Mouse (Mus musculus) hindbrain, embryonic 15.5 days (tissue): Measurements from ENCODE around the gene Cp. TPM values are rescaled to one million over a fixed set of nuclear protein-coding genes. Genes with fewer than 3 reads are reported as not detected.
"Not testable (repeated sequence)": the region's sequence is repeated elsewhere in the genome, so short reads cannot be mapped to it uniquely, and the experiment has no call there.

Source experiments
- ATAC-seq: fragments of 200-750 bp; cut with Nextera tagmentation; 2 replicates; pipeline ENCODE4 v1.8.0; 2017; ENCODE audit warnings: low read depth, moderate number of reproducible peaks, moderate TSS enrichment; ENCODE audit not compliant: low FRiP score
- H3K27ac ChIP-seq: fragments of 300-500 bp; sonication (generic); replicated peaks from 2 replicates; pipeline ENCODE4 v1.5.1; 2015; ENCODE audit warnings: mild to moderate bottlenecking, inconsistent platforms
- H3K27me3 ChIP-seq: fragments of 300-500 bp; sonication (generic); 2 replicates; pipeline ENCODE4 v1.6.1; 2015; ENCODE audit warnings: control low read depth, inconsistent platforms
- H3K36me3 ChIP-seq: fragments of 300-500 bp; sonication (generic); 2 replicates; pipeline ENCODE4 v1.6.1; 2015; ENCODE audit warnings: control low read depth, inconsistent platforms
- H3K4me1 ChIP-seq: fragments of 300-500 bp; sonication (generic); replicated peaks from 2 replicates; pipeline ENCODE4 v1.6.1; 2015; ENCODE audit warnings: control low read depth, inconsistent platforms
- H3K4me2 ChIP-seq: fragments of 300-500 bp; sonication (generic); 2 replicates; pipeline ENCODE4 v1.6.1; 2015; ENCODE audit warnings: moderate library complexity, mild to moderate bottlenecking, inconsistent platforms
- H3K4me3 ChIP-seq: fragments of 300-500 bp; sonication (generic); 2 replicates; pipeline ENCODE4 v1.5.1; 2015; ENCODE audit warnings: mild to moderate bottlenecking, inconsistent platforms
- H3K9ac ChIP-seq: fragments of 300-500 bp; sonication (generic); 2 replicates; pipeline ENCODE4 v1.6.1; 2015; ENCODE audit warnings: inconsistent platforms
- H3K9me3 ChIP-seq: fragments of 300-500 bp; sonication (generic); 2 replicates; pipeline ENCODE4 v1.6.1; 2016; ENCODE audit warnings: control low read depth, inconsistent platforms
- WGBS: fragments of 180-500 bp; shearing (Covaris S2); methylation state at CpG from one replicate; pipeline ENCODE4 v1.1.7; 2015; 5-methylcytosine and 5-hydroxymethylcytosine counted together
- polyA plus RNA-seq: library from polyadenylated mRNA; unstranded; fragments of >200 nt; fragmentation: Nextera tagmentation; extraction: Ambion mirVana; gene quantifications from 2 replicates; pipeline ENCODE4 v1.2.1, GENCODE M21; 2015

Gene Cp
- polyA plus RNA-seq, 1 experiment from 2014 or later: 11.7 TPM

DNA sequence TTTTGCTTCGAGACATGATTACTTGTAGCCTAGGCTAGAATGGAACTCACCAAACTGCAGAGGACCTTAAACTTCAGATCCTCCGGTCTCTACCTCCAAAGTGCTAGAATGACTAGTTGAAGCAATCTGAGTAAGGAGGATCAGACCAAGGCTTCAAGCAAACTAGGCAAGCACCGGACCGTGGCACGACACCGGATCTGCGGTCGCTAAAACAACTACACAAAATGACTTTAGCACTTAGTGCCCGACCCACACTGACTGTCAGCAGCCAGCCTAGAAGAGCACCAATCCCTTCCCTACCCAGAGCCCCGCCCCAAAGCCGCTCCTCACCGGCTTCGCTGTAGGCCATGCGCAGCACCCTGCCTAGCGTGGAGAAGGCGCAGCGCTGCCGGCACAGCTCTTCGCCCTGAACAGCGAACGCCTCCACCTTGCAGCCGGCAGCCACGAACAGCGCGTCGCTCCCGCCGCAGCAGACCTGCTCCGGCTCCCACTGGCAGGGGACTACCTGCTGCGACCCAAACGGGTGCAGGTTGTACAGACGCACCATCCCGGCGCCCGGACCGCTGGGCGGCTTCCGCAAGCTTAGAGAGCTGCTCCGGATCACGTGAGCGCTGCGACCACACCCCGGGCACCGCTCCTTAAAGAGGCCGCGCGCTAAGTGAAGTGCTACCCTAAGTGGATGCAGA lies 78.0 kb downstream of the Cp start, which contains the start of gene Hps3:
Gene Hps3 (minus strand): TSS at position 597 of the 686 bp plus-strand sequence.
- WGBS: under 1% methylated on average over 47 of the region's 47 CpGs
- peaks cover 12% of the 10 kb centered on the region for H3K4me1 ChIP-seq
- H3K4me2 ChIP-seq: peak within 1 kb of the TSS; percentile 80
- peak within 1 kb of the TSS; percentile 87 for H3K4me3 ChIP-seq
- peak within 1 kb of the TSS; percentile 81 for H3K27ac ChIP-seq
- no peaks in the 10 kb centered on the region for H3K9me3 ChIP-seq
- no peaks in the 10 kb centered on the region for H3K36me3 ChIP-seq
- peak within 1 kb of the TSS; percentile 62 for H3K9ac ChIP-seq
- ATAC-seq: peak; percentile 100
- no peaks in the 10 kb centered on the region for H3K27me3 ChIP-seq

DNA sequence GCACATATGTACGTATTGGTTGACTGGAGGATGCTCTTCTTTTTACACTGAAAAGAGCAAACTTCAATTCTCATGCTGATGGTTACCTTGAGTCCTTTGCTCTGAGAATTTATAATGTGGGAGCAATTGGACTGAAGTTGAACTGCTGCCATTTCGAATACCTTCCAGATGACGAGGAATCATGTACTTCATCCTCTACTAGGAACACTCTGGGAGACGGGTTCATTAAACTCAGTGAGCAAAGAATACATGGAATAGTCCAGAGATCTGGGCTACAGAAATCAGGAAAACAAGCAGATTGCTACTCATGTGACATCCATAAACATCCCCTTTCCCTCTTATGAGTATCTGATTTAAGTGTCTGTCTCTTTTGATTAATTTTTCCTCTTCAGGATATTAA lies 79.2 kb downstream of the Cp start:
- H3K9ac ChIP-seq: no peak overlapping the region
- H3K27ac ChIP-seq: no peak overlapping the region
- H3K9me3 ChIP-seq: no peaks in the 10 kb centered on the region
- no peak overlapping the region for H3K4me3 ChIP-seq
- no peaks in the 10 kb centered on the region for H3K36me3 ChIP-seq
- peaks cover 12% of the 10 kb centered on the region for H3K4me1 ChIP-seq
- ATAC-seq: no peak
- H3K27me3 ChIP-seq: no peaks in the 10 kb centered on the region
- WGBS: 78% methylated on average over 4 of the region's 4 CpGs
- H3K4me2 ChIP-seq: peak overlapping the region; percentile 80

DNA sequence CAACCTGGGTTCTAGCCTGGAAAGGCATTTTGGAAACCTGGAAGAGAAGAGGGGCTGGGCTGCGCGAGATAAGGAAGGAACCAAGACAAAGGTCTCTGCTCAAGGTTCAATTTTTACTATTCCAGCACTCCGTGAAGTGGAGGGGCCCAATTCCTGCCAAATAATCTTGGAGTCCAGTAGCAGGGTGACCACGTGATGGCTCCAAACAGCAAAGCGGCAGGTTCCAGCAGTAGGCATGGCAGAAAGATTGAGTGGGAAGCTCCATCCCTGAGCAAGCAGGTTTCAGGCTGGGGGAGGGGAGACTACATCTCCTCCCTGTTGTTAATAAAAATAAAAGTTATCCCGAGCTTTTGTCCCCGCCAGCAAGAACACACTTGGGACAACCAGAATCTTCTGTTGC lies 84.6 kb downstream of the Cp start:
- not testable (repeated sequence) for H3K4me3 ChIP-seq, H3K36me3 ChIP-seq, ATAC-seq, H3K9ac ChIP-seq, H3K4me2 ChIP-seq, H3K9me3 ChIP-seq, H3K4me1 ChIP-seq, H3K27ac ChIP-seq, H3K27me3 ChIP-seq
- WGBS: 97% methylated on average over 7 of the region's 7 CpGs

DNA sequence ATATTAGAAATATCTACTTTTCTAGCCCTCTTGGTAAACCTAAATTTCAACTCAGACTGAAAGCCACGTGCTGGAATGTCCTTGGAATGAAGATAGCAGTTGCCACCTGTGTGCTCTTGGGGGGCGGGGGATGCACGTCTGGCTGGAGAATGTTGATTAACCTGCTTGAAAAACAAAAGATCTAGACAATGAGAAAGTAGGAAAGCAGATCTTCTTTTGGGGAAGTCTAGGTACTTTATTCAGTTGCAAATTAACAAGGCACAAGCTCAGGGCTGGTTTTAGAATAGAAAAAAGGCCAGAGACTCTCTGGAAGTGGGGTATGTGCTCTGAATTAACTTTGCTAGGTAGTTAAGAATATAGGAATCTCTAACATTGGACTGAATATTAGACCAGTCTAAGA lies 87.9 kb downstream of the Cp start:
- not testable (repeated sequence) for H3K27me3 ChIP-seq, H3K4me2 ChIP-seq, ATAC-seq, H3K9ac ChIP-seq, H3K27ac ChIP-seq, H3K36me3 ChIP-seq, H3K4me1 ChIP-seq, H3K4me3 ChIP-seq, H3K9me3 ChIP-seq
- 64% methylated on average over 3 of the region's 3 CpGs for whole genome bisulfite sequencing

DNA sequence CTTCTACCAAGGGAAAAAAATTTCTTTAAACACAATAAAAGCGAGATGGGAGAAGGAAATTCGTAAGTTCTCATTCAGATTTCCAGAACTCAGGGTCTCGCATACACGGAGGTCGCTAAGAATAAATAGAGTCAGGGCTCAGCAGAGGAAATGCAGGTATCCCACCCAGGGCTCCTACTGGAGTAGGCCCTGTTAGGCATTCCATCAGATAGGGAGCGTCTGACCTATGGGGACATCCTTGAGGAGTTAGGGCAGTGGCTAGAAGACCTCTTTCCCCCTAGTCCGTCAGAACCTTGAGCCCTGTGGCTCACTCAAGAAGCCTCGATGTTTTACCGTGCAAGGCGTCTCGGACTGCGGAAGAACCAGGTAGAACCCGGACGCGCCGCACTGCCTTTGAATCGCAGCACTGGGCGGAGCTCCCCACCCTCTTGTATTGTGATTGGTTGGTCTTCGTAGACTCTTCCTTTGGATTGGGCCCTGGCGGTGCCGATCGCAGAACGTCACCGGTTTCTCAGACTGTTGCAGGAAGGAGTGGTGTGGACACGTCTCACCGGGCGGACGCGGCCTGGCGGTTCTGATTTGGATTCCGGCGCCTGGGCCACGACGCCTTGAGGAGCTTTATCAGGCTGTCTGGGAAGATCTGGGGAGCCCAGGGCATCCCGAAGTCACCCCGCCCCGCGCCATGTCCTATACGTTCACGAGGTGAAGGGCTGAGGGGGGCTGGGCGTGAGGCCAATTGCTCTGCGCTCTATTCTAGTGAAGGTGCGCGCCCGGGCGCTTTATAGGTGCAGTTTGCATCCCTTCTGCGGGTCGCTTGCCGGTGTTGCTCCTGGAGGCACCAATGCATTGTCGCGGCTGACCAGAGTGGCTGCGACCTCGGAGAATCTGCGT lies 100.7 kb downstream of the Cp start, which contains the start of gene Hltf:
Gene Hltf (plus strand): TSS at position 506 of the 891 bp plus-strand sequence.
- no peaks in the 10 kb centered on the region for H3K27me3 ChIP-seq
- H3K27ac ChIP-seq: peak within 1 kb of the TSS; percentile 89
- peak within 1 kb of the TSS; percentile 69 for H3K9ac ChIP-seq
- peaks cover 10% of the 10 kb centered on the region for H3K4me1 ChIP-seq
- peak; percentile 100 for ATAC-seq
- peak within 1 kb of the TSS; percentile 92 for H3K4me3 ChIP-seq
- H3K36me3 ChIP-seq: peaks cover 3% of the 10 kb centered on the region; the same call in 1 of the 2 replicates
- H3K4me2 ChIP-seq: peak within 1 kb of the TSS; percentile 66
- no peaks in the 10 kb centered on the region for H3K9me3 ChIP-seq
- WGBS: under 1% methylated on average over 49 of the region's 54 CpGs

DNA sequence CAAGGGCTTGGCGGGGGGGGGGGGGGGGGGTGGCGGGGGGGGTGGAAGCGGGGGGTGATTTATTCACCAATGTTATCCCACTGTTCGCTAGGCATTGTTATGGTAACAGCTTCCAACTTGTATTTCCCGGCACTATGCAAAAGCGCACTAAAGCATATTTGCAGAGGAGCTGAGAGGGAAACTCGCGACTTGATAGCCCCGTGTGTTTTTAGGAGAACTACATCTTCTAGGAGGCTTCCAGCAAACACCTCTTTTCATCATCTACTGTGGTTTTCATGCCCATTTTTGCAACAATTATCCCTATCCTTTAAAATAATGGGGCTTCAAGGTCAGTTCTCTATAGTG lies 101.3 kb downstream of the Cp start:
- Histone ChIP-seq H3K36me3 (peaks cover 3% of the 10 kb centered on the region; the same call in 1 of the 2 replicates), H3K9ac (peak overlapping the region; percentile 69), H3K27ac (peak overlapping the region; percentile 89; the same call in 1 of the 2 replicates), H3K4me2 (peak overlapping the region; percentile 66), H3K9me3 (no peaks in the 10 kb centered on the region), H3K27me3 (no peaks in the 10 kb centered on the region), H3K4me3 (peak overlapping the region; percentile 92), H3K4me1 (peaks cover 10% of the 10 kb centered on the region)
- 0% methylated on average over 8 of the region's 9 CpGs for WGBS
- ATAC-seq: peak; percentile 27

Other genes with a start within 250 kb of the Cp start
- 12.9 and 13.7 TPM in 2 replicates for gene Hps3, start 78.3 kb downstream of the Cp start, polyA plus RNA-seq
- 12.5 and 15.3 TPM in 2 replicates for gene Hltf, start 100.8 kb downstream of the Cp start, polyA plus RNA-seq
- 70.3 TPM in 2 replicates for gene Gyg, start 198.3 kb downstream of the Cp start, polyA plus RNA-seq